In the genomic region with DNA sequence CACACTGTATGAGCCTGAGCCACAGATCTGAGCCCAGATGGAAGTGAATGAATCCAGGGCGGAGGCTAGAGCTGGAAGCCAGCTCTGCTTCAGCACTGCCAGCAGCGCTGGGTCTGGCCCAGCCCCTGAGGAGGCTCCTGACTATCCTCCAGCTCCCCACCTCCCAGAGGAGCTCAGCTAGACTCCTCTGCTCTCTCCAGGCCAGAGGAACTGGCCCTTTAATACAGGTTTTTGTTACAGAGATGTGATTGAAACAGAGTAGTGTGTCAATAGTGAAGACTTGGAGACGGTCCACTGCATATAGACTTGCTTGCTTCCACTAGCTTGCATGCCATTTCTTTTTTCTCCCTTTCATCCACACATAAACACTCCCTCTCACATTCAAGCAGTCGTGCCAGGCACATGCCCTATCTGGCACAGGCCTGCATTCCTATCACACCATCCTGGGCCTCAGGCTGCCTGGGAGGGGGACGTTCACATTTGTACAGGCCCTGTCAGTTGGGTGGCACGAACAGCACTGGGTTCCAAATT, we compare ENCODE assay signal across 8 mouse cellular contexts. TPM values are rescaled to one million over a fixed set of nuclear protein-coding genes. Genes with fewer than 3 reads are reported as not detected.
A peak's percentile ranks its signal among the peaks of the same experiment; 100 is the strongest.
DNase-seq lines count a peak whose midpoint lies in the region; ATAC-seq lines count a peak whose summit lies in the region.

No protein-coding gene starts in this region.

- peak; percentile 60 for ATAC-seq in frontal cortex, adult (ENCODE audit: low TSS enrichment)
- ATAC-seq in activated CD4-positive, CD25-positive, alpha-beta regulatory T cell, adult 4 months: no peak

- no peak for DNase-seq in frontal cortex, postnatal 10 days (ENCODE audit: low spot score in 2 of 2)
- peak; percentile 40 for DNase-seq in ovary, postnatal 36 days (ENCODE audit: low spot score)
- DNase-seq in ovary, postnatal 10 days (ENCODE audit: low spot score): no peak
- DNase-seq in gastrocnemius, postnatal 25 days: peak; percentile 84
- peak; percentile 71 to 77 for DNase-seq in layer of hippocampus, postnatal 10 days (ENCODE audit: low spot score in 2 of 2)
- no peak for DNase-seq in thymus, postnatal 36 days

RNA-seq across cellular contexts. Expression of gene Myo1c, which starts 2.6 kb away (rescaled TPM):
- total RNA-seq in gastrocnemius, postnatal 25 days (2021): 10 to 100 TPM; 43.0 to 44.3 TPM
- total RNA-seq in layer of hippocampus, postnatal 10 days (2021): 10 to 100 TPM; 27.6 to 27.9 TPM
- 10 to 100 TPM; 15.7 to 25.1 TPM for polyA plus RNA-seq in activated CD4-positive, CD25-positive, alpha-beta regulatory T cell, adult 4 months (2017; shearing (Covaris generic))

RNA-seq across cellular contexts. Expression of gene Inpp5k, which starts 17.0 kb away (rescaled TPM):
- 10 to 100 TPM; 19.0 to 19.8 TPM for total RNA-seq in gastrocnemius, postnatal 25 days (2021)
- total RNA-seq in layer of hippocampus, postnatal 10 days (2021): 10 to 100 TPM; 47.4 to 49.7 TPM
- 100 to 1,000 TPM; 109 to 120 TPM for polyA plus RNA-seq in activated CD4-positive, CD25-positive, alpha-beta regulatory T cell, adult 4 months (2017; shearing (Covaris generic))

RNA-seq across cellular contexts. Expression of gene Crk, which starts 31.3 kb away (rescaled TPM):
- total RNA-seq in gastrocnemius, postnatal 25 days (2021): 10 to 100 TPM; 39.7 to 44.7 TPM
- 100 to 1,000 TPM; 127 to 129 TPM for total RNA-seq in layer of hippocampus, postnatal 10 days (2021)
- 10 to 100 TPM; 12.0 to 13.8 TPM for polyA plus RNA-seq in activated CD4-positive, CD25-positive, alpha-beta regulatory T cell, adult 4 months (2017; shearing (Covaris generic))

RNA-seq across cellular contexts. Expression of gene Pitpna, which starts 59.8 kb away (rescaled TPM):
- 100 to 1,000 TPM; 123 to 168 TPM for total RNA-seq in gastrocnemius, postnatal 25 days (2021)
- total RNA-seq in layer of hippocampus, postnatal 10 days (2021): 100 to 1,000 TPM; 310 to 313 TPM
- 10 to 100 TPM; 24.3 to 47.6 TPM for polyA plus RNA-seq in activated CD4-positive, CD25-positive, alpha-beta regulatory T cell, adult 4 months (2017; shearing (Covaris generic))

Comparison
In these comparisons a context has a peak if more than half of its experiments do, and no peak if none do; other contexts are left out.
1. DNase-seq: peak in ovary, postnatal 36 days (single experiment), gastrocnemius, postnatal 25 days (single experiment) and layer of hippocampus, postnatal 10 days (2 of 2); none in frontal cortex, postnatal 10 days (0 of 2), ovary, postnatal 10 days (single experiment) and thymus, postnatal 36 days (0 of 2).